Mouse (Mus musculus): ENCODE data around the gene Mup11. TPM values are rescaled to one million over a fixed set of nuclear protein-coding genes. Genes with fewer than 3 reads are reported as not detected.

Gene Mup11
- not detected for total RNA-seq (2023)

DNA sequence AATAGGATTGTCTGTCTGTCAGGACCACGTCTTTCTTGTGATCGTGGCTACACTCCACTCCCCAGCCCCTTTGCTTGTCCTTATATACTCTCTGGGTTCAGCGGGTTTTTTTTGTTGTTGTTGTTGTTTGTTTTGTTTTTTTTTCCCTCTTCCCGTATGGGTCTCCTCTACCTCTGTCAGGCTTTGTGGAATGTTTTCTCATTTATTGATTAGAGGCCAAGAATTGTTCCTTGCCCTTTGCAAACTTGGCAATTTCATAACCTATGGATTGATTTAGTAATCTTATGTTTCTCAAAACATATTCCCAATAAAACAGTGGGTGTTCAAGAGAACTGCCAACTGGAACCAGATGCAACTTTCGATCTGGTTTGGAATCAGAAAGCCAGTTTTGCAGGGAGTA, at the start of gene Mup11:
Gene Mup11 (minus strand): TSS at position 101 of the 400 bp plus-strand sequence.

Other genes with a start within 250 kb of the Mup11 start
- gene Mup9, start 240.5 kb downstream of the Mup11 start, total RNA-seq (2023) = not detected
- gene Mup1, start 160.5 kb downstream of the Mup11 start, total RNA-seq (2023) = not detected
- not detected for gene Mup10, start 80.2 kb downstream of the Mup11 start, total RNA-seq (2023)
- not detected for gene Mup12, start 78.9 kb upstream of the Mup11 start, total RNA-seq (2023)
- not detected for gene Mup22, start 159.1 kb upstream of the Mup11 start, total RNA-seq (2023)

Measured in CD4-positive naive resting alpha-beta T cell, adult 57 days (primary cell).